Mouse (Mus musculus): Measurements from ENCODE around the gene Gm45711. TPM values are rescaled to one million over a fixed set of nuclear protein-coding genes. Genes with fewer than 3 reads are reported as not detected.
"Not testable (repeated sequence)": the region's sequence is repeated elsewhere in the genome, so short reads cannot be mapped to it uniquely, and the experiment has no call there.

Gm45711 gene
- polyA plus RNA-seq, 1 experiment from 2014 or later = not detected

DNA sequence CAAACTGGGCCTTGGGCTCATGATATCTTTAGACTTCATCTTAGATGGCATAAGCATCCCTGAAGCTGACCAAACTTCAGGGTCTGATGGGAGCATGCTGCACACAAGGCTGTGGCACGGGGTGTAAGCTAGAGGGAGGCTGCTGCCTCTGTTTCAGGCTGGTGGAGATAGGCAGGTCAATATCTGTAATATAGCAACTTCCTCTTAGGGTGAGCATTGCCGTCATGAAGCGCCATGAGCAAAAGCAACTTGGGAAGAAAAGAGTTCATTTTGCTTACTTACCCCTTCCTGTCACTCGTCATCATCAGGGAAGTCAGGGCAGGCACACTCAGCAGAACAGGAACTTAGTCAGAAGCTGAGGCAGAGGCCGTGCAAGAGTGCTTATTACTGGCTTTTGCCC, 23.9 kb upstream of the Gm45711 start:
- H3K27ac ChIP-seq = no peak overlapping the region
- WGBS = 83% methylated on average over 5 of the region's 5 CpGs
- no peak for ATAC-seq (ENCODE audit: low FRiP score)
- no peaks in the 10 kb centered on the region for H3K27me3 ChIP-seq (ENCODE audit: control insufficient read depth, insufficient read depth, low read length)
- no peak overlapping the region for H3K4me3 ChIP-seq (replicated peaks; ENCODE audit: low read length)
- no peak for DNase-seq (ENCODE audit: low spot score)
- no peaks in the 10 kb centered on the region for H3K4me1 ChIP-seq (replicated peaks; ENCODE audit: control insufficient read depth, insufficient read depth, low read length)
- no peak overlapping the region for H3K9ac ChIP-seq
- H3K4me2 ChIP-seq (replicated peaks) = no peak overlapping the region
- H3K9me3 ChIP-seq (ENCODE audit: control insufficient read depth, low read length) = no peaks in the 10 kb centered on the region
- no peaks in the 10 kb centered on the region for H3K36me3 ChIP-seq (replicated peaks; ENCODE audit: control insufficient read depth, insufficient read depth)

DNA sequence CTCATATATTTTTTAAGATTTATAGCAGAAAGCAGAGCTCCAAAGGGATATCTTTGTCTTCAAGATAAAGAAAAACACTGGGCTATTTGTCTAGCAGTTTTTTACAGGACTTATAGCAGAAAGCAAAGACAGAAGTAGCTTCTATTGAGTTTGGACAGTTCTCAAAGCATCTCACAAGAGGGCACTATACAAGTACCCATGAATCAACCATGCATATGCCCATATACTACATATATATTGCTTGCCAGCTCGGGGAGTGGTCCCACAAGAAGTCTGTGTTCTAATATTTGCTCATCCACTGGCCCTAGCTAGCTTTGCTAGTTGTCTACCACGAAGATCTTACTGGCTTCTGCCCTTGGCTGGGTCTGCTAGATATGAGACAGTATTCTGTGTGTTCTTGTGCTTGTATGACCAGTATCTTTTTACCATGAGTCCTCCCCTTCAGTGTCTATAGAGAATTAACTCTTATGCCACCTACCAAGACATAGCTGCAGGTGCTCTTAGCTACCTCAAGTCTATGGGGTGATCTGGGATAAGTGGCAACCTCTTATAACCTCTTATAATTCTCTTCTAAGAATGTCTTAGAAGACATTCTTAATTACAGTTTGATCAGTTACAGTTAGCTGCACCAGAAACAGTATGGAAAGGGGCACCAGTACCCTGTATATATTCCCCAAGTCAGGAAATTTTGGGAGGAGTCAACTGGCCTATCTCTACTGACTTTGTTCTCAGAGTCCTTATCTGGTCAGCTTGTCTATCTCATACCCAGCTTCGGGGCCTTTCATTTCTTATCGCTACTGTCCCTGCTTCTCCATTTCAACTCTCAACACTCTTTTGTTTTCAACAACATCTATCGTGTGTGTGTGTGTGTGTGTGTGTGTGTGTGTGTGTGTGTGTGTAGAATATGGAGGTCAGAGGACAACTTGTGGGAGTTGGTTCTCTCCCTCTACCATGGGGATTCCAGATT, 23.1 kb upstream of the Gm45711 start:
- Histone ChIP-seq H3K4me2 (replicated peaks) (no peak overlapping the region), H3K27me3 (ENCODE audit: control insufficient read depth, insufficient read depth, low read length) (no peaks in the 10 kb centered on the region), H3K4me1 (replicated peaks; ENCODE audit: control insufficient read depth, insufficient read depth, low read length) (no peaks in the 10 kb centered on the region), H3K4me3 (replicated peaks; ENCODE audit: low read length) (no peak overlapping the region), H3K9ac (no peak overlapping the region), H3K27ac (no peak overlapping the region), H3K36me3 (replicated peaks; ENCODE audit: control insufficient read depth, insufficient read depth) (no peaks in the 10 kb centered on the region), H3K9me3 (ENCODE audit: control insufficient read depth, low read length) (no peaks in the 10 kb centered on the region)
- ATAC-seq (ENCODE audit: low FRiP score) = no peak
- DNase-seq (ENCODE audit: low spot score) = no peak
- WGBS = 85% methylated on average over 5 of the region's 5 CpGs

DNA sequence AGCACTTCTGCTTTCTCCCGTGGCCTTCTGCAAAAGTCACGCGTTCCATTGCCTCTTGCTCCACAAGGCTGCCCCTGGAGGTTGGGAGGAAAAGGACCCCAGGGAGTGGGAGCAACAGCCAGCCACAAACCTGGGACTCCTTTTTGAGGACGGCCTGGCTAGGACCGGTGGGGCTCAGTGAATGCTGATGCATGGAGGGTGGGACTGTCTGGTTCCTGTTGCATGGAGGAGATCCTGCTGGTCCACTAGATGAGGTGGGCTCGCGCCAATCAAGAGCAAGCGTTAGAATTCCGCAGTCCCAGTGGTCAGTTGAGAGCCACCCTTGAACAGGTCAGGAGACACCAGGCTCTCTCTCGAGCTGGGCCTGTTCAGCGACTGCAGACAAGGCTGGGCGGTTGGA, 12.0 kb upstream of the Gm45711 start, which contains the start of gene Cmtm2b:
Gene Cmtm2b, plus strand, starts transcription at position 301 of the 400 bp plus-strand sequence.
- H3K27ac ChIP-seq; H3K4me2 ChIP-seq (replicated peaks); H3K9ac ChIP-seq; H3K27me3 ChIP-seq (ENCODE audit: control insufficient read depth, insufficient read depth, low read length); H3K4me1 ChIP-seq (replicated peaks; ENCODE audit: control insufficient read depth, insufficient read depth, low read length); DNase-seq (ENCODE audit: low spot score); H3K4me3 ChIP-seq (replicated peaks; ENCODE audit: low read length); H3K9me3 ChIP-seq (ENCODE audit: control insufficient read depth, low read length); H3K36me3 ChIP-seq (replicated peaks; ENCODE audit: control insufficient read depth, insufficient read depth); ATAC-seq (ENCODE audit: low FRiP score): not testable (repeated sequence)
- WGBS = 84% methylated on average over 12 of the region's 12 CpGs

DNA sequence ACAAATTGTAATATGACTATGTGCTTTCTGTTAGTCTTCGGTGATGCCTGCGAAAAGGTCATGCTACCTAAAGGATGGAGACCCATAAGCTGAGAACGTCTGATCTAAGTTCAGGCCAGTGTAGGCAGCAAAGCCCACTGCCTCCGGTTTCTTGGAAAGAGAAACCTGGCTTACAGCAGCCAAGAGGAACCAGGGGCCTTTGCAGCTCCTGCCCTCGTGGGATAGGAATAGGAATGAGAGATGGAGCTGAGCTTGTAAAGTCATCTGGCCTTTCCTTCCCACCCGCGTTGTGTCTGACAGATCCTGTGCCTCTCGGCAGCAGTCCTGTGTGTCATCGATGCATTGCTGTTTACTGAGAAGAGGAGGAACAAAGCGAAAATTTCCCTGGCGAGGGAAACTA, 11.4 kb upstream of the Gm45711 start, which contains the start of gene Gm11020:
Gene Gm11020, plus strand, starts transcription at position 301 of the 400 bp plus-strand sequence.
- not testable (repeated sequence) for H3K4me3 ChIP-seq (replicated peaks; ENCODE audit: low read length); H3K36me3 ChIP-seq (replicated peaks; ENCODE audit: control insufficient read depth, insufficient read depth); H3K9me3 ChIP-seq (ENCODE audit: control insufficient read depth, low read length); ATAC-seq (ENCODE audit: low FRiP score); H3K27me3 ChIP-seq (ENCODE audit: control insufficient read depth, insufficient read depth, low read length); H3K4me1 ChIP-seq (replicated peaks; ENCODE audit: control insufficient read depth, insufficient read depth, low read length); H3K9ac ChIP-seq; H3K27ac ChIP-seq; H3K4me2 ChIP-seq (replicated peaks); DNase-seq (ENCODE audit: low spot score)
- WGBS = 92% methylated on average over 7 of the region's 11 CpGs

DNA sequence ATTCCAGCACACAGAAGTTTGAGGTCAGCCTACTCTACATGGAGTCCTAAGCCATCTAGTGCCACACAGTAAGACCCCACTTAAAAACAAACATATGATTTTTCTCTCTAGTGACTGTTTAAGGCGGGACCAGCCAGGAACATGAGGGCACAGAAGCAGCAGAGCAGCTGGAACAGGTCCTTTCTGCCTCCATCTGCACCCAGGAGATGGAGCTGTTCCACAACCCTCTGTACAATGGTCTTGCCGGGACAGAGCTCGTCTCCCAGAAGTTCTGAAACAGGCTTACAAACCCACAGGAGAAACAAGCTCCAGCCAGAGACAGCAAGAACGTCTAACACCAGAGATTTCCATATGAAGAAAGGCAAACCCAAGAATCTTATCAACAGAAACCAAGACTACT, 3.4 kb upstream of the Gm45711 start:
- Histone ChIP-seq H3K4me3 (replicated peaks; ENCODE audit: low read length) (no peak overlapping the region), H3K27ac (no peak overlapping the region), H3K4me1 (replicated peaks; ENCODE audit: control insufficient read depth, insufficient read depth, low read length) (no peaks in the 10 kb centered on the region), H3K27me3 (ENCODE audit: control insufficient read depth, insufficient read depth, low read length) (no peaks in the 10 kb centered on the region), H3K9ac (no peak overlapping the region), H3K9me3 (ENCODE audit: control insufficient read depth, low read length) (no peaks in the 10 kb centered on the region), H3K36me3 (replicated peaks; ENCODE audit: control insufficient read depth, insufficient read depth) (no peaks in the 10 kb centered on the region), H3K4me2 (replicated peaks) (no peak overlapping the region)
- ATAC-seq (ENCODE audit: low FRiP score) (no peak), DNase-seq (ENCODE audit: low spot score) (no peak)
- 76% methylated on average over 4 of the region's 4 CpGs for WGBS

GRCm38 (mm10) chr8:104312023-104312422, 2.1 kb upstream of the Gm45711 start:
- H3K9me3 ChIP-seq (ENCODE audit: control insufficient read depth, low read length); ATAC-seq (ENCODE audit: low FRiP score); H3K27ac ChIP-seq; H3K4me3 ChIP-seq (replicated peaks; ENCODE audit: low read length); H3K4me1 ChIP-seq (replicated peaks; ENCODE audit: control insufficient read depth, insufficient read depth, low read length); H3K9ac ChIP-seq; H3K4me2 ChIP-seq (replicated peaks); H3K36me3 ChIP-seq (replicated peaks; ENCODE audit: control insufficient read depth, insufficient read depth); H3K27me3 ChIP-seq (ENCODE audit: control insufficient read depth, insufficient read depth, low read length); DNase-seq (ENCODE audit: low spot score): not testable (repeated sequence)
- 84% methylated on average over 3 of the region's 3 CpGs for WGBS

DNA sequence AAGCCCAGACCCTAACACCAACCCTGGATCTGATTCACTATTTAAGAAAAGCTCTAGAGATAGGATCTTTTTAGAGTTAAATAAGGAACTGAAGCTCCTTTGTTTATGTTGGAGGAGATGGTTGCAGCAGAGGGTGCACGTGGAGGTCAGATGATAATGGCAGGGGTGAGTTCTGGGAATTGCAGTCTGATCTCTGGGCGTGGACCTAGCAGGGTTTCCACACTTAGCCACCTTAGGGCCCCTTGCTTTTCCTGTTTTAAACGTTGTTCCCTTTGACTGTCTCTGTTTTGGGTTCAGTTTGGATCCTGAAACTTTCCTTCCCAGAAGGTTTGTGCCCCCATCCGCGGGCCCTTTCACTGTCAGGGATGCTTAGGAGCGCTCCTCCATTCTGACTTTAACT, 1.5 kb downstream of the Gm45711 start:
- not testable (repeated sequence) for H3K4me3 ChIP-seq (replicated peaks; ENCODE audit: low read length); H3K27ac ChIP-seq; H3K36me3 ChIP-seq (replicated peaks; ENCODE audit: control insufficient read depth, insufficient read depth); H3K27me3 ChIP-seq (ENCODE audit: control insufficient read depth, insufficient read depth, low read length); H3K4me1 ChIP-seq (replicated peaks; ENCODE audit: control insufficient read depth, insufficient read depth, low read length); H3K9ac ChIP-seq; ATAC-seq (ENCODE audit: low FRiP score); H3K9me3 ChIP-seq (ENCODE audit: control insufficient read depth, low read length); H3K4me2 ChIP-seq (replicated peaks); DNase-seq (ENCODE audit: low spot score)
- WGBS = 59% methylated on average over 6 of the region's 6 CpGs

- no peaks in the 10 kb centered on the region for H3K27me3 ChIP-seq (ENCODE audit: control insufficient read depth, insufficient read depth, low read length)
- H3K9ac ChIP-seq = no peak overlapping the region
- no peak overlapping the region for H3K27ac ChIP-seq
- DNase-seq (ENCODE audit: low spot score) = no peak
- no peak overlapping the region for H3K4me3 ChIP-seq (replicated peaks; ENCODE audit: low read length)
- H3K4me1 ChIP-seq (replicated peaks; ENCODE audit: control insufficient read depth, insufficient read depth, low read length) = peaks cover 7% of the 10 kb centered on the region; the same call in 1 of the 2 replicates
- H3K9me3 ChIP-seq (ENCODE audit: control insufficient read depth, low read length) = no peaks in the 10 kb centered on the region
- H3K4me2 ChIP-seq (replicated peaks) = no peak overlapping the region
- no peak for ATAC-seq (ENCODE audit: low FRiP score)
- H3K36me3 ChIP-seq (replicated peaks; ENCODE audit: control insufficient read depth, insufficient read depth) = no peaks in the 10 kb centered on the region
- WGBS = 90% methylated on average over 11 of the region's 11 CpGs
Observed at GRCm38 (mm10) chr8:104304962-104305361, 4.9 kb downstream of the Gm45711 start.

GRCm38 (mm10) chr8:104302536-104302935, 7.3 kb downstream of the Gm45711 start:
- not testable (repeated sequence) for H3K4me1 ChIP-seq (replicated peaks; ENCODE audit: control insufficient read depth, insufficient read depth, low read length); H3K9ac ChIP-seq; H3K4me2 ChIP-seq (replicated peaks); DNase-seq (ENCODE audit: low spot score); H3K27ac ChIP-seq; H3K4me3 ChIP-seq (replicated peaks; ENCODE audit: low read length); ATAC-seq (ENCODE audit: low FRiP score); H3K36me3 ChIP-seq (replicated peaks; ENCODE audit: control insufficient read depth, insufficient read depth); H3K27me3 ChIP-seq (ENCODE audit: control insufficient read depth, insufficient read depth, low read length); H3K9me3 ChIP-seq (ENCODE audit: control insufficient read depth, low read length)
- WGBS = 93% methylated on average over 4 of the region's 4 CpGs

Data from hindbrain, embryonic 14.5 days (tissue).